Mouse (Mus musculus) hindbrain, embryonic 14.5 days (tissue): ENCODE measurements around the gene Arsb. TPM values are rescaled to one million over a fixed set of nuclear protein-coding genes. Genes with fewer than 3 reads are reported as not detected.

Source experiments
- ATAC-seq: fragments of 200-750 bp; cut with Nextera tagmentation; 2 replicates; pipeline ENCODE4 v1.8.0; 2017; ENCODE audit warnings: moderate number of reproducible peaks, mild to moderate bottlenecking, moderate TSS enrichment, moderate library complexity; ENCODE audit not compliant: low FRiP score
- DNase-seq: peaks from one replicate; pipeline ENCODE4 v3.0.0-alpha.2; 2015; ENCODE audit warnings: low spot score
- H3K27ac ChIP-seq: fragments of 300-500 bp; sonication (generic); 2 replicates; pipeline ENCODE4 v1.5.1; 2014; ENCODE audit warnings: mild to moderate bottlenecking, moderate library complexity
- H3K27me3 ChIP-seq: fragments of 300-500 bp; sonication (generic); 2 replicates; pipeline ENCODE4 v1.6.1; 2014; ENCODE audit warnings: mild to moderate bottlenecking, low read length, mixed read lengths; ENCODE audit not compliant: control insufficient read depth, insufficient read depth
- H3K36me3 ChIP-seq: fragments of 300-500 bp; sonication (generic); replicated peaks from 2 replicates; pipeline ENCODE4 v1.6.1; 2014; ENCODE audit not compliant: control insufficient read depth, insufficient read depth
- H3K4me1 ChIP-seq: fragments of 300-500 bp; sonication (generic); replicated peaks from 2 replicates; pipeline ENCODE4 v1.6.1; 2014; ENCODE audit warnings: antibody characterized with exemption, low read length, mixed read lengths; ENCODE audit not compliant: control insufficient read depth, insufficient read depth
- H3K4me2 ChIP-seq: fragments of 300-500 bp; sonication (generic); replicated peaks from 2 replicates; pipeline ENCODE4 v1.6.1; 2014; ENCODE audit warnings: mild to moderate bottlenecking, moderate library complexity
- H3K4me3 ChIP-seq: fragments of 300-500 bp; sonication (generic); replicated peaks from 2 replicates; pipeline ENCODE4 v1.5.1; 2014; ENCODE audit warnings: mild to moderate bottlenecking, low read length
- H3K9ac ChIP-seq: fragments of 300-500 bp; sonication (generic); 2 replicates; pipeline ENCODE4 v1.6.1; 2014
- H3K9me3 ChIP-seq: fragments of 300-500 bp; sonication (generic); 2 replicates; pipeline ENCODE4 v1.6.1; 2016; ENCODE audit warnings: low read length; ENCODE audit not compliant: control insufficient read depth
- WGBS: fragments of 180-500 bp; shearing (Covaris S2); extraction: QIAGEN DNeasy Blood & Tissue Kit; methylation state at CpG from one replicate; pipeline ENCODE4 v1.1.7; 2014; 5-methylcytosine and 5-hydroxymethylcytosine counted together
- microRNA-seq: library from miRNA; unstranded; fragments of <30 nt; microRNA quantifications from one replicate; pipeline ENCODE4, GENCODE M21; 2016
- polyA plus RNA-seq: library from polyadenylated mRNA; unstranded; fragments of >200 nt; fragmentation: Nextera tagmentation; extraction: Ambion mirVana; gene quantifications from 2 replicates; pipeline ENCODE4 v1.2.1, GENCODE M21; 2014

The Arsb gene
- polyA plus RNA-seq, 1 experiment from 2014 or later: 10.9 TPM

- no peak for ATAC-seq
- Histone ChIP-seq H3K27ac (no peak overlapping the region), H3K9ac (no peak overlapping the region), H3K36me3 (no peaks in the 10 kb centered on the region), H3K27me3 (no peaks in the 10 kb centered on the region), H3K4me3 (no peak overlapping the region), H3K4me2 (no peak overlapping the region), H3K4me1 (no peaks in the 10 kb centered on the region; the same call in 1 of the 2 replicates), H3K9me3 (peaks cover 9% of the 10 kb centered on the region; the same call in 1 of the 2 replicates)
- no peak for DNase-seq
- 86% methylated on average over 11 of the region's 11 CpGs for WGBS
These were observed 218.5 kb downstream of the Arsb start for GRCm38 (mm10) chr13:93989736-93990611.

DNA sequence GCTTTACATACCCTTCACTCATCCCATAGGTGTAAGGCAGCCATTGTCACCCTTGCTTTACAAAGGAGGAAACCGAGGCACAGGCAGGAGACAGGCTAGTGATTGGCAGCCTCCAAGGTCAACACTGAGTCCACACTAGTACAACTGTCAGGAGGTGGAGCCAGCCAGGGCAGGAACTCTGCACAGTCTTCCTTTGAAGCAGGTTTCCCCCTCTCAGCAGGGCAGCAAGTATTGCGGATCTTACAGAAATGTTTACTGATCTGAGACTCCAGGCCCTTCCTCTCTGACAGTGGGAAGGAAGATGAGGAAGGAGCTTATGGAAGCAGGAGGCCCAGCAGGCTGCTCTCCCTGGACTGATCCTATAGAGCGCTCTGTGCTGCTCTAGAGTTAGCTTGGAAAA, 219.4 kb downstream of the Arsb start:
- Histone ChIP-seq H3K27ac (no peak overlapping the region), H3K4me1 (no peaks in the 10 kb centered on the region; the same call in 1 of the 2 replicates), H3K4me3 (no peak overlapping the region), H3K36me3 (no peaks in the 10 kb centered on the region), H3K9ac (no peak overlapping the region), H3K9me3 (peaks cover 9% of the 10 kb centered on the region; the same call in 1 of the 2 replicates), H3K4me2 (no peak overlapping the region), H3K27me3 (no peaks in the 10 kb centered on the region)
- 74% methylated on average over 3 of the region's 3 CpGs for WGBS
- no peak for ATAC-seq
- DNase-seq: no peak

DNA sequence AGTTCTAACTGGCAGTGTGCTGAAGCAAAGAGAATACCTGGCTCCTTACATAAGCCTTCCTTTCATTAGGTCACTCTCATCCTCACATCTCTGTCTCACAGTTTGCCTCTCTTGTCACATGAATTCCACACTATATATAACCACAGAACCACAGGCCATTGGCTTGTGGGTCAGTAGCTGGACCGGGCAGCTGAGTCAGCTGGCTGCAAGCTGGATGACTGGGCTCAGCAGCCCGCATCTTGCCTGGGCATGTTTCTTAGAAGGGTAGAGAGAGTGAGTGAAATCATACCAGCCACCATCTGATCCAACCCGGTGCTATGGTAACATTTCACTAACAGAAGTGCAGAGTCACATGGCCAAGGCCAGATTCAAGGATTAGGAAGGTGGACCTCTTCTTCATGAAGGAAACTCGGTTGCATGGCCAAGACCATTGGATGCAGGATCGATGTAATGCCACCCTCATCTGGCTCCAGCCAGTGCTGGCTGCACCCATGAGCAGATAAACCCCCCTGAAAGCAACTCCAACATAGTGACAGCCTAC, 221.0 kb downstream of the Arsb start:
- no peak overlapping the region for H3K27ac ChIP-seq
- H3K9me3 ChIP-seq: peaks cover 9% of the 10 kb centered on the region; the same call in 1 of the 2 replicates
- over 99% methylated on average over 5 of the region's 5 CpGs for WGBS
- H3K4me1 ChIP-seq: no peaks in the 10 kb centered on the region; the same call in 1 of the 2 replicates
- H3K9ac ChIP-seq: no peak overlapping the region
- H3K4me3 ChIP-seq: no peak overlapping the region
- H3K36me3 ChIP-seq: no peaks in the 10 kb centered on the region
- H3K27me3 ChIP-seq: no peaks in the 10 kb centered on the region
- ATAC-seq (no peak), DNase-seq (no peak)
- no peak overlapping the region for H3K4me2 ChIP-seq

Small RNA genes lying within 50 kb of the gene (microRNA-seq; reads per million reads assigned to microRNA genes)
- not detected for gene Gm25534
- not detected for gene Mir5624

Other genes starting within 250 kb of the Arsb start
- gene Bhmt, start 133.7 kb upstream of the Arsb start, polyA plus RNA-seq: 0.64 and 1.2 TPM in 2 replicates
- gene Bhmt2, start 97.3 kb upstream of the Arsb start, polyA plus RNA-seq: not detected in 2 replicates
- 0.35 and 0.54 TPM in 2 replicates for gene Dmgdh, start 97.2 kb upstream of the Arsb start, polyA plus RNA-seq